Mouse (Mus musculus) MEL (cell line): ENCODE measurements at regions not wholly inside any gene's neighbourhood (a gene's known extent, or its start where the extent isn't known, plus 50 kb on each side); places are given as distances from the start of the nearest gene placed in this dataset.

Source experiments
- BHLHE40 ChIP-seq: IDR thresholded peaks from 2 replicates; pipeline ENCODE4 v1.6.1; 2012; ENCODE audit warnings: low read depth, mild to moderate bottlenecking, inconsistent platforms, low read length, improper control_type of control experiment, borderline replicate concordance
- CTCF ChIP-seq, 3 experiments: IDR thresholded peaks in 2 of 3; conservative IDR thresholded peaks in 1 of 3; 2 replicates each; pipeline ENCODE4 v1.5.1; 2011 to 2012; ENCODE audit warnings: low read length in 3 of 3, low read depth in 2 of 3, mild to moderate bottlenecking in 2 of 3, improper control_type of control experiment in 1 of 3, inconsistent platforms in 1 of 3, mixed read lengths in 1 of 3, moderate library complexity in 1 of 3; ENCODE audit not compliant: control insufficient read depth in 1 of 3, insufficient read depth in 1 of 3, poor library complexity in 1 of 3, severe bottlenecking in 1 of 3
- MAX ChIP-seq: IDR thresholded peaks from 2 replicates; pipeline ENCODE4 v1.6.1; 2011; ENCODE audit warnings: low read length, improper control_type of control experiment
- NRF1 ChIP-seq: IDR thresholded peaks from 2 replicates; pipeline ENCODE4 v1.6.1; 2014; ENCODE audit warnings: low read depth, mild to moderate bottlenecking, inconsistent platforms, low read length, improper control_type of control experiment, moderate library complexity; ENCODE audit not compliant: poor library complexity, insufficient read depth, severe bottlenecking
- POLR2A ChIP-seq, 2 experiments: IDR thresholded peaks; 2 replicates each; pipeline ENCODE4 v1.6.1; 2011 to 2012; ENCODE audit warnings: low read length in 2 of 2, mild to moderate bottlenecking in 2 of 2, control low read depth in 1 of 2, improper control_type of control experiment in 1 of 2, low read depth in 1 of 2, moderate library complexity in 1 of 2; ENCODE audit not compliant: control insufficient read depth in 1 of 2, insufficient read depth in 1 of 2, poor library complexity in 1 of 2
- POLR2AphosphoS2 ChIP-seq: IDR thresholded peaks from 2 replicates; pipeline ENCODE4 v1.6.1; 2011; ENCODE audit warnings: low read length, improper control_type of control experiment
- TAL1 ChIP-seq: IDR thresholded peaks from 2 replicates; pipeline ENCODE4 v1.6.1; 2012; ENCODE audit warnings: mild to moderate bottlenecking, inconsistent platforms, low read length, moderate library complexity, mixed read lengths
- TBP ChIP-seq: IDR thresholded peaks from 2 replicates; pipeline ENCODE4 v1.8.0; 2011; ENCODE audit warnings: low read depth, low read length, improper control_type of control experiment
- TCF12 ChIP-seq: IDR thresholded peaks from 2 replicates; pipeline ENCODE4 v1.6.1; 2014; ENCODE audit warnings: low read depth, mild to moderate bottlenecking, inconsistent platforms, low read length, improper control_type of control experiment, moderate library complexity
- UBTF ChIP-seq: IDR thresholded peaks from 2 replicates; pipeline ENCODE4 v1.6.1; 2012; ENCODE audit warnings: low read depth, mild to moderate bottlenecking, inconsistent platforms, low read length, improper control_type of control experiment, moderate library complexity, borderline replicate concordance; ENCODE audit not compliant: insufficient read depth
- USF2 ChIP-seq, 2 experiments: IDR thresholded peaks; 2 replicates each; pipeline ENCODE4 v1.6.1; 2011 to 2012; ENCODE audit warnings: improper control_type of control experiment in 2 of 2, low read length in 2 of 2, borderline replicate concordance in 1 of 2, inconsistent platforms in 1 of 2, low read depth in 1 of 2, mild to moderate bottlenecking in 1 of 2; ENCODE audit not compliant: insufficient read depth in 1 of 2

DNA sequence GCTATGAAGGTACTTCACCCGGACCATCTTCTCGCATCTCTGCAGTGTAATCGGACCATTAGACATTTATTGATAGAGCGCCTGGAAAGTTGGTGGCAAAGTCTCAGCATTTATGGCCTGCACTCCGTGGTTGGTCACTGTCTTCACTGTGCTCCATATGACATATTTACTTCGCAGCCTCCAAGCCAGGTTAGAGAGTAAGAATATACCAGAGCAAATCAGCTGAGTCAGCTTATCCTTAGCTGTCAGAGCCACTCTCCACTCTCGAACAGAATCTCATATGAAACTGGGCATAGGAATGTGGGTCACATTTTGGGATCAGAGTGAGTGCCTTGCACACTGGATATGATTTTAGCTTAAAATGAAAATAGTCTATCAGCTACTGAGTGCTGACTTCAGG, 212.3 kb downstream of the 1700010I14Rik start:
- no peak for TF ChIP-seq POLR2A (IDR thresholded peaks at IDR 0.05; ENCODE audit: control insufficient read depth in 1 of 2, insufficient read depth in 1 of 2, low read depth in 1 of 2, low read length in 2 of 2, poor library complexity in 1 of 2)
- TF ChIP-seq BHLHE40, result no peak
- no peak for TF ChIP-seq CTCF (IDR thresholded peaks at IDR 0.05 in 2 of 3, conservative IDR thresholded peaks at IDR 0.05 in 1 of 3; ENCODE audit: control insufficient read depth in 1 of 3, insufficient read depth in 1 of 3, low read depth in 2 of 3, low read length in 3 of 3, poor library complexity in 1 of 3, severe bottlenecking in 1 of 3)
- no peak for TF ChIP-seq NRF1
- TF ChIP-seq TBP, result no peak
- no peak for TF ChIP-seq POLR2AphosphoS2
- no peak for TF ChIP-seq TAL1
- no peak for TF ChIP-seq TCF12
- no peak for TF ChIP-seq MAX
- TF ChIP-seq USF2 (IDR thresholded peaks at IDR 0.05; ENCODE audit: borderline replicate concordance in 1 of 2, insufficient read depth in 1 of 2, low read depth in 1 of 2, low read length in 2 of 2), result no peak
- no peak for TF ChIP-seq UBTF
